Mouse (Mus musculus): ENCODE data around the gene Det1.

GRCm38 (mm10) chr7:78846066-78846716, 872 bp downstream of the Det1 start:
- no peak for TF ChIP-seq CHD2 (IDR thresholded peaks at IDR 0.05; ENCODE audit: low read depth, low read length)
- TF ChIP-seq ZC3H11A (IDR thresholded peaks at IDR 0.05; ENCODE audit: borderline replicate concordance, low read depth, low read length) = no peak
- no peak for TF ChIP-seq ZNF384 (IDR thresholded peaks at IDR 0.05; ENCODE audit: low read depth, low read length)
- TF ChIP-seq HCFC1 (IDR thresholded peaks at IDR 0.05; ENCODE audit: borderline replicate concordance, insufficient read depth, low read length) = no peak
